Mouse (Mus musculus): ENCODE measurements around the gene Pik3c2b. TPM values are rescaled to one million over a fixed set of nuclear protein-coding genes. Genes with fewer than 3 reads are reported as not detected.
"Not testable (repeated sequence)": the region's sequence is repeated elsewhere in the genome, so short reads cannot be mapped to it uniquely, and the experiment has no call there.

Pik3c2b gene
- polyA plus RNA-seq, 1 experiment from 2014 or later = 1.00 TPM

- H3K27ac ChIP-seq (ENCODE audit: low read depth) = peak within 1 kb of the TSS; percentile 29; the same call in 1 of the 2 replicates
- no peak within 1 kb of the TSS for H3K4me3 ChIP-seq (ENCODE audit: low read depth, low read length)
- TF ChIP-seq EP300 (IDR thresholded peaks at IDR 0.05; ENCODE audit: low read depth) = no peak
- TF ChIP-seq CTCF (IDR thresholded peaks at IDR 0.05; ENCODE audit: low read depth) = no peak
- no peaks in the 10 kb centered on the region for H3K36me3 ChIP-seq (replicated peaks; ENCODE audit: insufficient read depth, low read length)
- H3K4me1 ChIP-seq (ENCODE audit: insufficient read depth) = peaks cover 25% of the 10 kb centered on the region
- no peak for DNase-seq
- H3K9ac ChIP-seq (replicated peaks) = no peak within 1 kb of the TSS
- 91% methylated on average over 5 of the region's 5 CpGs for WGBS (ENCODE audit: insufficient replicate concordance)
- no peaks in the 10 kb centered on the region for H3K9me3 ChIP-seq (ENCODE audit: low read length)
- no peak within 1 kb of the TSS for H3K4me2 ChIP-seq (ENCODE audit: low read depth, low read length)
- H3K27me3 ChIP-seq (ENCODE audit: insufficient read depth, low read length) = no peaks in the 10 kb centered on the region
- no peak for ATAC-seq
These were observed 15.0 kb upstream of the Pik3c2b start, which contains the start of gene Mdm4 for GRCm38 (mm10) chr1:133030461-133030860. Gene Mdm4, minus strand, starts transcription at chr1:133030561.

GRCm38 (mm10) chr1:133032981-133033315, 12.5 kb upstream of the Pik3c2b start:
- 0 out of 2 replicates have a peak, but pooled peaks have one; percentile 1 for ATAC-seq
- Histone ChIP-seq H3K9ac (replicated peaks) (peak overlapping the region; percentile 78), H3K4me3 (ENCODE audit: low read depth, low read length) (peak overlapping the region; percentile 63)

DNA sequence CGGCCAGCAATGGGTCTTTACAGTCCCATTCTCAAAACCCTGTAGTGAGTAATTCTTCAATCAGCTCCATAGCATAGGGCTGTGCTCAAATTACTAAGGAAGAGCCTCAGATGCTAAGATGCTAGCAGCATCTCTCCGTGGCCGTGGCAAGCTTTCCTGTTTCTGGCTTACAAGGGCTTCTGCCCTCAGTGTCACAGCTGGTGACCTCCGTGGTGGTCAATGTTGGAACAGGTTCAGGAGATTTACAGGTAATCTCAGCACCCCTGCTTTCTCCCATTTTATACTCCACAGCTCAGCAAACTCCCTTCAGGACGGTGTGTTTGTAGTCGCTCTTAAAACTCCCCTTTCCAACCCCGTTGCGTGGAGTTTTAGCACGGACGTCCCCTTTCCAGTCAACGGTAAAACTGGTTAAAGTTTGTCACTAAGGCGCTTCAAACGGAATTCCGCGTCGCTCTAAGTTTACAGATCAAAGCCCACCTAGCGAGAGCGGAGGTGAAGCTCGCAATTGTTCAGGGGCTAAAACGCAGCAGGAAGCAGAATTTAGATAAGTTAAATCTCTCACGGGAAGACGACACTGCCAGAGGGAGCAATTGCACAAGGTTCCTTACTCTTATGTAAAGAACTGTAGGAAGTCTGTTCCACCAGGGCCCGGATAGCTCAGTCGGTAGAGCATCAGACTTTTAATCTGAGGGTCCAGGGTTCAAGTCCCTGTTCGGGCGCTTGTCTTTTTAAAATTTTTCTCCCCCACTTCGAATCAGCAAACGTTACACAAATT, 12.0 kb upstream of the Pik3c2b start:
- Histone ChIP-seq H3K36me3 (replicated peaks; ENCODE audit: insufficient read depth, low read length) (no peaks in the 10 kb centered on the region), H3K4me2 (ENCODE audit: low read depth, low read length) (peak overlapping the region; percentile 71), H3K9ac (replicated peaks) (peak overlapping the region; percentile 78), H3K9me3 (ENCODE audit: low read length) (no peaks in the 10 kb centered on the region), H3K4me3 (ENCODE audit: low read depth, low read length) (peak overlapping the region; percentile 63), H3K4me1 (ENCODE audit: insufficient read depth) (peaks cover 14% of the 10 kb centered on the region), H3K27ac (ENCODE audit: low read depth) (peak overlapping the region; percentile 88), H3K27me3 (ENCODE audit: insufficient read depth, low read length) (no peaks in the 10 kb centered on the region)
- WGBS (ENCODE audit: insufficient replicate concordance) = under 1% methylated on average over 28 of the region's 28 CpGs
- no peak for TF ChIP-seq CTCF (IDR thresholded peaks at IDR 0.05; ENCODE audit: low read depth)
- no peak for TF ChIP-seq EP300 (IDR thresholded peaks at IDR 0.05; ENCODE audit: low read depth)
- ATAC-seq = peak; percentile 86
- peak; percentile 78 for DNase-seq

More at GRCm38 (mm10) chr1:133032981-133033315, 12.5 kb upstream of the Pik3c2b start:
- Histone ChIP-seq H3K4me1 (ENCODE audit: insufficient read depth) (peaks cover 20% of the 10 kb centered on the region), H3K4me2 (ENCODE audit: low read depth, low read length) (peak overlapping the region; percentile 71), H3K27ac (ENCODE audit: low read depth) (peak overlapping the region; percentile 88; the same call in 1 of the 2 replicates), H3K27me3 (ENCODE audit: insufficient read depth, low read length) (no peaks in the 10 kb centered on the region), H3K9me3 (ENCODE audit: low read length) (no peaks in the 10 kb centered on the region), H3K36me3 (replicated peaks; ENCODE audit: insufficient read depth, low read length) (no peaks in the 10 kb centered on the region)
- peak; percentile 28 for DNase-seq
- TF ChIP-seq EP300 (IDR thresholded peaks at IDR 0.05; ENCODE audit: low read depth) (no peak), CTCF (IDR thresholded peaks at IDR 0.05; ENCODE audit: low read depth) (no peak)
- 30% methylated on average over 5 of the region's 5 CpGs for WGBS (ENCODE audit: insufficient replicate concordance)

DNA sequence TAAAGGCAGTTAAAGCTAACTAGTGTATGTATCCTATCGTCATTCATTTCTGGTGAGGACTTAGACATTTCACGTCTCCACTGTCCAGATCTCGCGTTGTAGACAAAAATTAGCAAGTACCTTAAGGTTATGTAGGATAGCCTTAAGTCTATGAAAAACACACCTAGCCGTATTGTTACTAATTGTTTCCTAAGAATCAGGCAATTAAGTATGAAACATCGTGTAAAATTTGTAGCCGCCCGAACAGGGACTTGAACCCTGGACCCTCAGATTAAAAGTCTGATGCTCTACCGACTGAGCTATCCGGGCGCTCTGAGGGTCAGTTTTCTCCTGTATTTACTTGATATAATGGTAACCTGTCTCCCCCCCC, 11.4 kb upstream of the Pik3c2b start:
- 2% methylated on average over 11 of the region's 11 CpGs for WGBS (ENCODE audit: insufficient replicate concordance)
- peak; percentile 72 for ATAC-seq
- no peaks in the 10 kb centered on the region for H3K9me3 ChIP-seq (ENCODE audit: low read length)
- H3K27me3 ChIP-seq (ENCODE audit: insufficient read depth, low read length) = no peaks in the 10 kb centered on the region
- peak overlapping the region; percentile 78 for H3K9ac ChIP-seq (replicated peaks)
- peaks cover 11% of the 10 kb centered on the region for H3K4me1 ChIP-seq (ENCODE audit: insufficient read depth)
- no peaks in the 10 kb centered on the region for H3K36me3 ChIP-seq (replicated peaks; ENCODE audit: insufficient read depth, low read length)
- DNase-seq = peak; percentile 56
- peak overlapping the region; percentile 71 for H3K4me2 ChIP-seq (ENCODE audit: low read depth, low read length)
- H3K27ac ChIP-seq (ENCODE audit: low read depth) = peak overlapping the region; percentile 88
- TF ChIP-seq EP300 (IDR thresholded peaks at IDR 0.05; ENCODE audit: low read depth) = no peak
- TF ChIP-seq CTCF (IDR thresholded peaks at IDR 0.05; ENCODE audit: low read depth) = no peak
- H3K4me3 ChIP-seq (ENCODE audit: low read depth, low read length) = peak overlapping the region; percentile 63

- not testable (repeated sequence) for H3K36me3 ChIP-seq (replicated peaks; ENCODE audit: insufficient read depth, low read length); H3K27me3 ChIP-seq (ENCODE audit: insufficient read depth, low read length); H3K27ac ChIP-seq (ENCODE audit: low read depth); H3K9me3 ChIP-seq (ENCODE audit: low read length); H3K4me1 ChIP-seq (ENCODE audit: insufficient read depth); H3K4me3 ChIP-seq (ENCODE audit: low read depth, low read length); DNase-seq; H3K4me2 ChIP-seq (ENCODE audit: low read depth, low read length); H3K9ac ChIP-seq (replicated peaks); ATAC-seq
- WGBS (ENCODE audit: insufficient replicate concordance) = 67% methylated on average over 7 of the region's 7 CpGs
These were observed 10.8 kb upstream of the Pik3c2b start for GRCm38 (mm10) chr1:133034682-133035081.

GRCm38 (mm10) chr1:133039505-133039949, 5.9 kb upstream of the Pik3c2b start:
- H3K4me1 ChIP-seq (ENCODE audit: insufficient read depth) = no peaks in the 10 kb centered on the region
- no peak overlapping the region for H3K27ac ChIP-seq (ENCODE audit: low read depth)
- no peaks in the 10 kb centered on the region for H3K9me3 ChIP-seq (ENCODE audit: low read length)
- no peaks in the 10 kb centered on the region for H3K36me3 ChIP-seq (replicated peaks; ENCODE audit: insufficient read depth, low read length)
- H3K27me3 ChIP-seq (ENCODE audit: insufficient read depth, low read length) = peaks cover 4% of the 10 kb centered on the region; the same call in 1 of the 2 replicates
- WGBS (ENCODE audit: insufficient replicate concordance) = 20% methylated on average over 4 of the region's 4 CpGs
- DNase-seq = peak; percentile 69
- TF ChIP-seq CTCF (IDR thresholded peaks at IDR 0.05; ENCODE audit: low read depth) = peak; percentile 92
- TF ChIP-seq EP300 (IDR thresholded peaks at IDR 0.05; ENCODE audit: low read depth) = no peak
- ATAC-seq = peak; percentile 83
- no peak overlapping the region for H3K9ac ChIP-seq (replicated peaks)
- H3K4me3 ChIP-seq (ENCODE audit: low read depth, low read length) = no peak overlapping the region
- H3K4me2 ChIP-seq (ENCODE audit: low read depth, low read length) = no peak overlapping the region

All from liver, postnatal 0 days (tissue).